Mouse (Mus musculus) erythroblast, embryonic 14.5 days (primary cell): ENCODE results near the gene Hnrnpab.

Experiments
- GATA1 ChIP-seq: IDR thresholded peaks from 2 replicates; pipeline ENCODE4 v1.6.1; 2012; ENCODE audit warnings: low read length, inconsistent platforms, mixed read lengths
- TAL1 ChIP-seq: IDR thresholded peaks from 3 replicates; pipeline ENCODE4 v1.6.1; 2012; ENCODE audit warnings: low read length, inconsistent platforms, mixed read lengths

DNA sequence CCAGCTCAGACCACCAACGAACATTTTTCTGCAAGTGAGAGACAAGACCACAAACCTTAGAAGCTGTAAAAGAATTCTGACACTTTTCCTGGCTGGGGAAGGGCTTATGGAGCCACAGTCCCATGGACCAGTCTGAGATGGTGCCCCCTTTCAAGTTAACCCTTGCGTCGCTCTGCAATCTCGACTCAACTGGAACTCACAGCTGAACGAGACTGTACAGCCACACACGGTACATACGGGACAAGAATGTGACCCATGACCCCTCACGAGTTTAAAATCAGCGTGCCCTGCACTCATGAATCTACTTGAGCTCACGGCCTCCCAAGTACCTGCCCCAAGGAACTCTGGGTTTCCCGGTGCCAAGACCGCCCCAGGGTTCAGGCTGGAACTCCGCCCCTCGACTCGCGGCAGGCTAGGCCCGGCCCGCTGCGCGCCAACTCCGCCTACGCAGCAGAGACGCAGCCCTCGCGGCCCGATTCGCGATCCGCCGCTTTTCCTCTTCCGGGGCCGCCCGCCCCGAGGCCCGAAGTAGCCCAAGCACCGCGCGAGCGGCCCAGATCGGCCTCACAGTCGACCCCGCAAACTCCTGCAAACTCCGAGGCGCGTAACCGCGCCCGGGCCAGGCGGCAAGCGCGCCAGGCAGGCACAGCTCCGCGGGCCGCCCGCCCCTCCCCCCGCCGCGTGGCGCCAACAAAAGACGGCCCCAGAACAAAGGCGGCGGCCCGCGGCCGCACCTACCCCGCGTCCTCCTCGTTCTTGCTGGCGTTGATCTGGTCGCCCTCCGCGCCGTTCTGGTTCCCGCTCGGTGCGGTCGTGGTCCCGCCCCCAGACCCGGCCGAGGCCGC lies 823 bp downstream of the Hnrnpab start:
- no peak for TF ChIP-seq TAL1
- no peak for TF ChIP-seq GATA1
